Mouse (Mus musculus) pancreas, adult 10 weeks (tissue): Measurements from ENCODE around the gene 1500009C09Rik. TPM values are rescaled to one million over a fixed set of nuclear protein-coding genes. Genes with fewer than 3 reads are reported as not detected.

Source experiments
- polyA plus RNA-seq: library from polyadenylated mRNA; stranded (reverse); fragments of 350-450 nt; fragmentation: Illumina TruSeq; extraction: RNeasy Lipid Tissue Mini Kit (QIAGEN cat#74804); gene quantifications from one replicate; pipeline ENCODE4 v1.2.3, GENCODE M21; 2015; ENCODE audit warnings: low read depth, low replicate concordance; ENCODE audit not compliant: insufficient read depth

1500009C09Rik gene
- not detected for polyA plus RNA-seq

GRCm38 (mm10) chr15:82252097-82252496 lies at the start of gene 1500009C09Rik:
TSS of gene 1500009C09Rik (plus strand) at chr15:82252397.

GRCm38 (mm10) chr15:82212752-82213063 lies 39.5 kb upstream of the 1500009C09Rik start, which contains the start of gene Shisa8:
TSS of gene Shisa8 (minus strand) at chr15:82212815.

GRCm38 (mm10) chr15:82223657-82224601 lies 28.3 kb upstream of the 1500009C09Rik start, which contains the start of gene Tnfrsf13c:
TSS of gene Tnfrsf13c (minus strand) at chr15:82224369.

GRCm38 (mm10) chr15:82244115-82244804 lies 7.9 kb upstream of the 1500009C09Rik start, which contains the start of gene Cenpm:
TSS of gene Cenpm (minus strand) at chr15:82244748.

GRCm38 (mm10) chr15:82274593-82274926 lies 22.4 kb downstream of the 1500009C09Rik start, which contains the start of gene Sept3:
TSS of gene Sept3 (plus strand) at chr15:82274893.

GRCm38 (mm10) chr15:82298764-82299561 lies 46.8 kb downstream of the 1500009C09Rik start, which contains the start of gene Wbp2nl:
TSS of gene Wbp2nl (plus strand) at chr15:82298954.

Other genes with a start within 250 kb of the 1500009C09Rik start
- 13.3 TPM for gene Desi1, start 218.5 kb upstream of the 1500009C09Rik start, polyA plus RNA-seq
- gene Snu13, start 204.8 kb upstream of the 1500009C09Rik start, polyA plus RNA-seq, result 15.2 TPM
- gene 4930407I10Rik, start 193.2 kb upstream of the 1500009C09Rik start, polyA plus RNA-seq, result not detected
- gene Mei1, start 182.4 kb upstream of the 1500009C09Rik start, polyA plus RNA-seq, result not detected
- gene Ccdc134, start 124.5 kb upstream of the 1500009C09Rik start, polyA plus RNA-seq, result 9.6 TPM
- gene Srebf2, start 105.2 kb upstream of the 1500009C09Rik start, polyA plus RNA-seq, result 12.1 TPM
- not detected for gene Shisa8, start 39.6 kb upstream of the 1500009C09Rik start, polyA plus RNA-seq
- not detected for gene Tnfrsf13c, start 28.0 kb upstream of the 1500009C09Rik start, polyA plus RNA-seq
- not detected for gene Cenpm, start 7.6 kb upstream of the 1500009C09Rik start, polyA plus RNA-seq
- gene Sept3, start 22.5 kb downstream of the 1500009C09Rik start, polyA plus RNA-seq, result 1.0 TPM
- gene Wbp2nl, start 46.6 kb downstream of the 1500009C09Rik start, polyA plus RNA-seq, result not detected
- 38.1 TPM for gene Naga, start 86.5 kb downstream of the 1500009C09Rik start, polyA plus RNA-seq
- gene Pheta2, start 86.5 kb downstream of the 1500009C09Rik start, polyA plus RNA-seq, result not detected
- gene Smdt1, start 86.6 kb downstream of the 1500009C09Rik start, polyA plus RNA-seq, result 65.3 TPM
- 106 TPM for gene Ndufa6, start 101.9 kb downstream of the 1500009C09Rik start, polyA plus RNA-seq
- gene Cyp2d22, start 127.9 kb downstream of the 1500009C09Rik start, polyA plus RNA-seq, result 20.4 TPM
- gene Cyp2d11, start 141.6 kb downstream of the 1500009C09Rik start, polyA plus RNA-seq, result not detected
- gene Cyp2d10, start 154.8 kb downstream of the 1500009C09Rik start, polyA plus RNA-seq, result not detected
- gene Cyp2d9, start 181.0 kb downstream of the 1500009C09Rik start, polyA plus RNA-seq, result not detected